Mouse (Mus musculus) lung, adult 18-20 months (tissue): ENCODE data around the gene Faap24.

Source experiments
- DNase-seq, 2 experiments: peaks; one replicate each; pipeline ENCODE4 v3.0.0; 2022; ENCODE audit warnings: mixed read lengths in 2 of 2

The Faap24 gene

DNA sequence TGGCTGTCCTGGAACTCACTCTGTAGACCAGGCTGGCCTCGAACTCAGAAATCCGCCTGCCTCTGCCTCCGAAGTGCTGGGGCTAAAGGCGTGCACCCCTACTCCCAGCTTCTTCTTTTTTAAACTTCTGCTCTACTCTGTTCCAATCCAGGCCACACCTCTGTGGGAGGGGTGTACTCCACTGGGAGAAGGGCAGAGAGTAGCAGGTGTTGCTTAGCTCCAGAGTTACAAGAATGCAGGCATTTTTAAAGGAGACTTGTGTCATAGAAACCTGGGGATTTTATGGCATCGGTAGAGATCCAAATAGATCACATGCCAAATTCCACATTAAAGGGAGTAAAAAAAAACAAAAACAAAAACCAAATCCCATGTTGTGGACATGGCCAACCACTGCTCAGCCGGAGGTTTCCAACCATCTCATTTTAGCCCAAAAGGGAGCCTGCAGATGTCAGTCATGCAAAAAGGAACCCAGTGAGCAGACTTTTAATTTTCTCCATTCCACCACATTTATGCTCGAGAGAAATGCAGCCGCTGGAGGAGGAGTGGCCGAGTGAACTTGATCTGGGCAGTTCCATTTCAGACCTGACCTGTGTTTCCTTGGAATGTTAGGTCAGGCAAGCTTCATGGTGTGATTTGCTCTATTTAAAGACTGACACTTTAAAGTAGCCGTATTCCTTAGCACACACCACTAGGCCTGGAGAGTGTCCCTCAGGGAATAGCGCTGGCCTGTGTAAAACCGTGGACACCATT lies 31.3 kb downstream of the Faap24 start:
- DNase-seq: no peak

DNA sequence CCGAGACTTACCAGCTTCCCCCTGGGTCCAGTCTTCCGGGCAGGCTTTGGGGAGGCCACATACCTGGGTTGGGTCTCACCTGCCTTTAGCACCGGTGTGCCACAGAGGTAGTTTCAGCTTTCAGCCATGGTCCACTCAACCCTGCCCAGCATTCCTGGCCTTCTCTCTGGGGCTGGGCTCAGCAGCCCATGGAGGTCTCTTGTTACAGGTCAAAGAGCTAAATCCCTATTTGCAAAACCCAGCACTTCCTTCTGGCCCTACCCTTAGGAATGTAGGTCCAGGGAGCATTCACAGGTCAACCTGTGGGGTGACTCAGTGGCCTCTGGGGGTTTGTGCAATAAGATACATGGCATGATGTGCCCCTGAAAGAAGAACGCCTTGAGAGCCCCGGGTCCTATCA lies 33.8 kb downstream of the Faap24 start:
- DNase-seq: peak; percentile 29 to 60

DNA sequence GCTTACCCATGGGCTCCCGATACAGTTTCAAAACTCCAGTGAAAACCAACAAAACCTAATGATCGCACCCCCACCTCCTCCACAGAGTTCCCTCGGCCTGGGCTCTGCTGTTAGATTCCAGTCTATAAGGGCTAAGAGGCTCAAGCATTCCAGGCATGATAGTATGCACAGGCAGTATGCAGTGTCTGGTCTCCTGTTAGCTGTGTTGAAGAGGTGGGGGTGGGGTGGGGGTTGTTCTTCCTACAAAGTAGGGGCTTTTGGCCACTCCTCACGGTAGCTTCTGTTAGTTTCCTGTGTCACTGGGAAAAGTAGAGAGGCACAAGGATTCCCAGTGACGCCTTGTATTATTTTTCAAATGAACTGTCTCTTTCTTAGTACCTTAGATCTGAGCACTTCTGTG lies 34.4 kb downstream of the Faap24 start:
- DNase-seq: no peak

DNA sequence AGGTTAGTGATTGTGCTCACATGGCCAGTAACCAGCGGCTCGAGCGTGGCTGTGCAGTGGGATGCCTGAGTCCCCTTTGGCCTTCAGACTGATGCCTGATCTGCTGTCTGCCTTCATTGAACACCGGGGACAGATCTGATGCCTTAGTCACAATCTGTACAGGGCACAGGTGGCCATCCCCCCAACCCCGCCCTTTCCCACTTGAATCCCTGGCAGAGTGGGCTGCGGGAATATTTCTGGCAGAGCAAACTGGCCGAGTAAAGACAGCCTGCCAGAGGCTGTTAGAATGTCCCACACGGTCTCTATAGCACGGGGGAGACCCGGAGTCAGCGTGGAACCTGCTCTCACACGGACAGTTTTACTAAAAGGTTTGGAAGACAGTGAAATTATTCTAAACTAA lies 39.0 kb downstream of the Faap24 start:
- DNase-seq: no peak

DNA sequence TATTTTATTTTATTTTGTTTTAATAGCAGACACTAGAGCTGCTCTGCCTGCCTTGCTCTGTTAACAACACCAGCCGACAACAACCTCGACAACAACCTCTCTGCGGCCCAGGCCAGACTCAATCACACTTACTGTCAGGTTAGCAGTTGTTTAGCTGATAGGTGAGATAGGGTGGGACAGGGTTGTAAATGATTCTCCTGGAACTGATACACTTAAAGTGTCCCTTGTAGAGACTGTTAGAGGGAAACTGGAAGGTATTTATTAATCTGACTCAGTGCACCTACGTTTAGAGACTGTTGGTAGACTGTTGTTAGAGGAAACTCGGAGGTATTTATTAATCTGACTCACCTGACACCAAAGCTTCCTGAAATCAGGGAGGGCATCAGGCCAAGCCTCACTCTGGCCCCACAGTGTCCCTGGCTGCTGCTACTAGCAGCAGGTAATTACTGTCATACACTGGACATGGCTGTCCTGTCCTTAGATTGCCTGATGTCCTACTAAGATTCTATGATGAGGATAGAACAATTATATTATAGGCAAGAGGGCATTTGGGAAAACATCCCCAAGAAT lies 41.2 kb downstream of the Faap24 start:
- DNase-seq: no peak

DNA sequence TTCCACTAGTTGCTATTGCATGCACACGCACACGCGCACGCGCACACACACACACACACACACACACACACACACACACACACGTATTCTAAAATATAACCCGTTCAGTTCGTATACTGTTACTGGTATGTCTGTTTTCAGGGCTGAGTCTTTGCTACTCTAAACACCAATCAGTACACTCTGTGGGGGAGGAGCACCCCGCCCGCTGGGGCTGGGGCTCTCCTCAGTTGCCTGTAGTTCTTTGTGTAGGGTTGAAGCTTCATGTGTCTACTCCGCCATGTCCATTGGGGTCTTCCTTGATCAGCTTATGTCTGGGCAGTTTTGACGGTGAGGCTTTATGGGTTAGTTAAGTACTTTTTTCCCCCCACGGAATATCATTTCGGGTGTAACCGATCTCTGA lies 43.3 kb downstream of the Faap24 start:
- DNase-seq: no peak

DNA sequence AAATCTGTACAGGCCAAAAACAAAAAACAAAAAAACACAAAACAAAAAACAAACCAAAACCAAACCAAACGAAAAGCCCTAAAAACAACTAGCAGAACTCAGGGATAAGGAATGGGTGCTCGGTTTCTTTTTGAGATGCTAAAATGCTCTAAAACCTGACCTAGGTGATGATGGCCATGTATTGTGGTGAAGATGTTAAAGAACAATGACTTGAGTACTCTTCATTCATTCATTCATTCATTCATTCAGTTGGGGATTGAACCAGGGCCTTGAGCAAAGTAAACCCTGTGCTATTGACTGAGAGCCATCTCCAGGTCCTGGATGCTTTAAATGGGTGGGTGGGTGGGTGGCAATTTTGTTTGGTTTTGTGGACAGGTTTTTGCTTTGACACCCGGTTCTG lies 45.5 kb downstream of the Faap24 start:
- DNase-seq: no peak

DNA sequence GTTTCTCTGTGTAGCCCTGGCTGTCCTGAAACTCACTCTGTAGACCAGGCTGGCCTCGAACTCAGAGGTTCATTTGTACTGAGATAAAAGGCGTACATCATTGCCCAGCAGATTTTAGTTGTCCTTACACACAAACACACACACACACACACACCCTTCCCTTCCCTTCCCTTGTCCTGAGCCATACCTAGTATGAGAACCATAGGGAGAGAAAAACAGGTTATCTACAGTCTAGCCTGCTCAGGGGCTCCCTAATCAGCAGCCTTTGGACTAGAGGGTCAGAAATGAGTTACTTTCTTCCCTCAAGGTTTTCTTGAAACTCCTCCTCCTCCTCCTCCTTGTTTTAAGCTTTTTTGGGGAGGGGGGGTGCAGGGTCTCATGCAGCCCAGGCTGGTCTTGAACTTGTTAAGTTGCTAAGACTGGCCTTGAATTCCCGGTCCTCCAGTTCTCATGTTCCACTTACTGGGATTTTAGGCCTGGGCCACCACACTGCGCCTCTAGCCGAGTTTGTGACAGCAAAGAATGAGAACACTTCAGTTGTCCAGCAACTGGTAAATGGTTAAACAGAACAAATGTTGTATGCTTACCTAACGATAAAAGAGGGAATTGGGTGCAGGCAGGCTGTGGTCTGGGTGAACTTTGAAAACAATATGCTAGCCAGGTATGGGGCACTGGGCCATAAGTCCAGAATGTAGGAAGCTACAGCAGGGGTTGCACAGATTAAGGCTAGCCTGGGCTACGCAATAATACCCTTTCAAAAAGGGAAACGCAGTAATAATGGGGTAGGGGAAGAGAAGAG lies 46.6 kb downstream of the Faap24 start:
- DNase-seq: peak in 1 of 2 experiments; percentile 14

DNA sequence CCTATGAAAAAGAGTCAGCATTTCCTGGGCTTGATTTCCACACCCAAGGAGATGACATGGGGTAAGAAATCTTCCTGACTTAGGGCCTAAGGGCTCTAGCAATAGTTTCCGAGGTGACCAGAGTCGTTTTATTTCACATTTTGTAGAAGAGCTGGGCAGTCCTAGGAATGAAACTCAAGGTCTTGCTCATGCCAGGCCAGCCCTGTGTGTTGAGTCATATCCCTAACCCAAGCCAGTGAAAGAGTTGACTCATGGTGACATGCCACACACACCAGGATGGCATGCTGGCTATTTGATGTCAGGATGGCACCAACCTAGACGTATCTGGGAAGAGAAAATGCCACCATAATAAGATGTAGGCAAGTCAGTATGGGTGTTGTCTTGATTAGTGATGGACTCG lies 47.6 kb downstream of the Faap24 start:
- no peak for DNase-seq

DNA sequence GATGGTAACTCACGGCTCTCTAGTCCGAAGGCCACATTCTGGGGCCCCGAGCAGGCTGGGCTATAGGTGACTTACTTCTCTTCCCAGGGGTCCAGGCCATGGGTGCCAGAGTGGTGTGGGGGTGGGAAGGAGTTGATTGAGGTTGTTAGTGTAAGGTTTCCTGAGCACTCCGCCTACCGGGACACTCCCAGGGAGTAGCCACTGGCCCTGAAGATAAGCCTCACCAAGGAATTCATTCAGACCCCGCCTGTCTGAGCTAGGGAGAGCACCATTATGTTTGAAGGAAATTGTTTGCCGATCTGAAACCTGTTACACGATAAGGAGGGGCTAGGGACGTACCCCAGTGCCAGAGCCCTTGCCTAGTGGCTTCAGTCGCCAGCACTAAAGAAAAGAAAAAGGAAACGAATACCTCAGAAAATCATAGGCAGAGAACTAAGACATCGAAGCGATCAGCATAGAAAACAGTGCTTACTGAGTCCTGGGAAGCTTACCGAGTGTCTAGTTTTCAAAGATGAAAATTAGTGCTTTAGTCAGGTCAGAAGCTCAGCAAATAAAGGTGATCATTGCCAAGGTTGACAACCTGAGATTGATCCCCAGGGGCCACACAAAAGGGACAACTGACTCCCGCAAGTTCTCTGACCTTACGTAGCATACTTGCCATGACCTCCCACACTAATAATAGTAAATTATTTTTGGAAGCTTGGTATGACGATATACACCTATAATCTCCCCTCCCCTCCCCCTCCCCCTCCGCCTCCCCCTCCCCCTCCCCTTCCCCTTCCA lies 48.5 kb downstream of the Faap24 start:
- peak; percentile 46 to 65 for DNase-seq

DNA sequence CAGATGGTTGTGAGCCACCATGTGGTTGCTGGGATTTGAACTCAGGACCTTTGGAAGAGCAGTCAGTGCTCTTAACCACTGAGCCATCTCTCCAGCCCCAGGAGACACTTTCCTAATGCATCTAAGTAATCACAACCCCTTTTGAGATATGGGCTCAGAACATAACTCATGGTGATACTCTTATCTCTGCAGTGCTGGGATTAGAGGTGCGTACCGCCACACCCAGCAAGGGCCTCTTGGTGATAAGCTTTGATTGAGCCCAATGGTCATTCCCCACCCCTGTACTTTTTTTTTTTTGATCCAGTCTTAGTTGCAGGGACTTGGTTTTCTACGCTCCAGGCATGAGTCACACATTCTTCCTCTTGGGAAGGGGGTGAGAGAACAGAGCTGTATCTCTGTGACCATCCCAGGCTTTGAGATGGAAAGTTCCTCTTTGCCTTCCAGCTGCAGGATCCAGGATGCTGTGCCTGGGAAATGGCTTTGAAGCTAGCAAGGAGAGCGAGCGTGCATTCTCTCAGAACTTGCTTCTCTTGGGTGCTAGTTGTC lies 51.8 kb downstream of the Faap24 start:
- no peak for DNase-seq

DNA sequence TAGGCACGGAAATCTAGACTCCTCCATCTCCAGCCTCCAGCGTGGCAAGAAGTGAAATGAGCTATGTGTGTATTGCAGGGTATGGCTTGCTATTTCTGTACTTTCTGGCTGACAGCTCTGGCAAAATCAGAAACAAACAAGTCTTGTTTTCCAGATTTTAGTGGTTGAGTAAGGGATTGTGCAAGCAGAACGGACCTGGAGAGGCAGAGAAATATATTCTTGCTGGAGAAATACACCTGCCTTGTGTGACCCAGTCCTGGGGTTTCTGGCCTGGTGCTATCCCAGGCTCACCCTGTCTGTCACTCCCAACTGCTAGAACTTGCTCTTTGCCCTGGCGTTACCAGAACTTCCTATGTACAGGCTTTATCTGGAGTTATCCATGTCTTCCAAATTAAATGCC lies 54.1 kb downstream of the Faap24 start:
- DNase-seq: no peak
